Mouse (Mus musculus): ENCODE data around the gene Cdc42ep5. TPM values are rescaled to one million over a fixed set of nuclear protein-coding genes. Genes with fewer than 3 reads are reported as not detected.
A peak's percentile ranks its signal among the peaks of the same experiment; 100 is the strongest.

Gene Cdc42ep5
- polyA plus RNA-seq, 1 experiment from 2014 or later: 32.1 TPM

DNA sequence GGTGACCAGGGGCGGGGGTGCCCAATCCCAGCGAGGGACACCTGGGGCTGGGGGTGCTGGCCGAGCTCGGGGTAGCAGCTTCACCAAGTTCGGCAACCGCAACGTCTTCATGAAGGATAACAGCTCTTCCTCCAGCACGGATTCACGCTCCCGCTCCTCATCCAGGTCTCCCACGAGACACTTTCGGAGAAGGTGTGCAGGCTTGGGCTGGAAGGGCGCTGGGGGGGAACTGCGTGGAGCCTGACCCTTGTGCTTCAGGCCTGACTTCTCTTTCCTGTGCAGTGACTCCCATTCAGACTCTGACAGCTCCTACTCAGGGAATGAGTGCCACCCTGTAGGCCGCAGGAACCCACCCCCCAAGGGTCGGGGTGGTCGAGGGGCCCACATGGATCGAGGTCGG lies 21.2 kb downstream of the Cdc42ep5 start:
- H3K36me3 ChIP-seq (ENCODE audit: control insufficient read depth, insufficient read depth, low read length): peaks cover 70% of the 10 kb centered on the region
- WGBS (ENCODE audit: insufficient replicate concordance): 95% methylated on average over 19 of the region's 19 CpGs
- ATAC-seq (replicated peaks; ENCODE audit: insufficient number of reproducible peaks, low FRiP score, low TSS enrichment): no peak
- no peaks in the 10 kb centered on the region for H3K9me3 ChIP-seq (replicated peaks; ENCODE audit: control insufficient read depth, low read length)
- H3K9ac ChIP-seq (ENCODE audit: low read depth, low read length): no peak overlapping the region
- no peak overlapping the region for H3K4me2 ChIP-seq
- peaks cover 3% of the 10 kb centered on the region; the same call in 1 of the 2 replicates for H3K4me1 ChIP-seq (ENCODE audit: control insufficient read depth, insufficient read depth, low read length)
- no peak overlapping the region for H3K4me3 ChIP-seq (ENCODE audit: low read depth, low read length)
- H3K27ac ChIP-seq (ENCODE audit: low read depth, low read length): no peak overlapping the region
- H3K27me3 ChIP-seq (ENCODE audit: control insufficient read depth, insufficient read depth, low read length): no peaks in the 10 kb centered on the region

DNA sequence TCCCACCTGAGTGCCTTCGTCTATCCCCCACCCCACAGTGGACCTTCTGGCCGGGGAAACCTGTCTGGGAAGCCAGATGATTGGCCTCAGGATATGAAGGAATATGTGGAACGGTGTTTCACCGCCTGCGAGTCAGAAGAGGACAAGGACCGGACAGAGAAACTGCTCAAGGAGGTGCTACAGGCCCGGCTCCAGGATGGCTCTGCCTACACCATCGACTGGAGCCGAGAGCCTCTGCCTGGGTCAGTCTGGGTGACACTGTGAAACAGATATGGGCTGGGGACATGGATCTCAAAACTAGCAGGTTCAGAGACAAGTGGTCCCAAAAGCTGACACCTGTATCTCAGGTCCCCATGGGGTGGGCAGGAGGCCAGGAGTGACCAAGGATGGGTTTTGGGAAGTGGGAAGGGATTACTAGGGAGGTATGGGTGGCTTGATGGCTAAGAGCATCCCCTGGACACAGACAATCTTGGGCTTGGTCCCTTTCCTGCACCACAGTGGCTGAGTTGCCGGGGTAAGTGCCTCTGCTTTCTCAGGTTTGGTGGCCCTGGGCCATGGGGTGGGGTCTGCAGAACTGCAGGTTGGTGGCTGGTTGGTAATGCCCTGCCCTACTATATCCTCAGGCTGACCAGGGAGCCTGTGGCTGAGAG lies 21.7 kb downstream of the Cdc42ep5 start:
- Histone ChIP-seq H3K27me3 (ENCODE audit: control insufficient read depth, insufficient read depth, low read length) (no peaks in the 10 kb centered on the region), H3K4me1 (ENCODE audit: control insufficient read depth, insufficient read depth, low read length) (peaks cover 2% of the 10 kb centered on the region), H3K9me3 (replicated peaks; ENCODE audit: control insufficient read depth, low read length) (no peaks in the 10 kb centered on the region), H3K9ac (ENCODE audit: low read depth, low read length) (no peak overlapping the region), H3K36me3 (ENCODE audit: control insufficient read depth, insufficient read depth, low read length) (peaks cover 70% of the 10 kb centered on the region), H3K4me3 (ENCODE audit: low read depth, low read length) (no peak overlapping the region), H3K27ac (ENCODE audit: low read depth, low read length) (no peak overlapping the region), H3K4me2 (no peak overlapping the region)
- no peak for ATAC-seq (replicated peaks; ENCODE audit: insufficient number of reproducible peaks, low FRiP score, low TSS enrichment)
- 92% methylated on average over 10 of the region's 10 CpGs for WGBS (ENCODE audit: insufficient replicate concordance)

DNA sequence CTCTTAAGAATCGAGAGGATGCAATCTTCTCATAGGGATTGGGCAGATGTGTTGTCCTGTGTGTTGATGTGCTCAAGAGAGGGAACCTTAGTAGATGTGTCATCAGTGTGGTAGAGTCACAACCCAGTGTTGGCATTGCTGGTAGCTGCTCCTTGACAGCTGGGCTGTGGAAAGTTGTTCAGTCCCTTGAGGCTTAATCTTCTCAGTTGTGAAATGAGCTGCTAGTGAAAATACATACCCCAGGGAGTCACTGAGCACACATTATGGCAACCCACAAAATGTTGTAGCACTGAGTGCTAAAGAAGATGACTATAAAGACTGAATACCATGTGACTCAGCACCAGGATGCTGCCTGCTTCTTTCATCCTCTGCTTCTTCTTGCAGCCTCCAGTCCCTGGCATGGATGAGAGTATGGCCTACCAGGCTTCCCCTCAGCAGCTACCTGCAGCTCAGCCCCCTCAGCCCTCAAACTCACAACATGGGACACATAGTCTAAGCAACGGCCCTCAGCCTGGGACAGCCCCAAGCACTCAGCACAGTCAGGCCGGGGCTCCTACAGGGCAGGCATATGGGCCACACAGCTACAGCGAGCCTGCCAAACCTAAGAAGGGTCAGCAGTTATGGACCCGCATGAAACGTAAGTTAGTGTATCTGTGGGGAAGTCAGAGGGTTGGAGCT lies 22.9 kb downstream of the Cdc42ep5 start:
- Histone ChIP-seq H3K9me3 (replicated peaks; ENCODE audit: control insufficient read depth, low read length) (no peaks in the 10 kb centered on the region), H3K9ac (ENCODE audit: low read depth, low read length) (no peak overlapping the region), H3K4me1 (ENCODE audit: control insufficient read depth, insufficient read depth, low read length) (peaks cover 6% of the 10 kb centered on the region), H3K4me2 (no peak overlapping the region), H3K27me3 (ENCODE audit: control insufficient read depth, insufficient read depth, low read length) (no peaks in the 10 kb centered on the region), H3K27ac (ENCODE audit: low read depth, low read length) (no peak overlapping the region), H3K4me3 (ENCODE audit: low read depth, low read length) (no peak overlapping the region), H3K36me3 (ENCODE audit: control insufficient read depth, insufficient read depth, low read length) (peaks cover 65% of the 10 kb centered on the region)
- WGBS (ENCODE audit: insufficient replicate concordance): 93% methylated on average over 6 of the region's 6 CpGs
- ATAC-seq (replicated peaks; ENCODE audit: insufficient number of reproducible peaks, low FRiP score, low TSS enrichment): no peak

DNA sequence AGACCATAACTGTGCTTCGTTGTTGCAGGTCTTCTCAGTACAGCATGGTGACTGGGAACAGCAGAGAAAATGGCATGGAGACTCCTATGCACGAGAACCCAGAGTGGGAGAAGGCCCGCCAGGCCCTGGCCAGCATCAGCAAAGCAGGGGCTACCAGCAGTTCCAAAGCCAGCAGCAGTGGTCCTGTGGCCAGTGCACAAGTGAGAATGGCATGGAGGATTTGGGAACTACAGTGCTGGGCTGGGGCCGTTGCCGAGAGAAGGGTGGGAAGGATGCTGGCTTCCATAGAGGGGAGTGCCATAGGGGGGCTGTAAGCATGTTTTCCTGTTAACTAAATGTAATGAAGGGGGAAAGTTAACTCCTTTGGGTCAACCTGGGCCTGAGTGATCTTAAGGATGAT lies 25.3 kb downstream of the Cdc42ep5 start:
- H3K27me3 ChIP-seq (ENCODE audit: control insufficient read depth, insufficient read depth, low read length): no peaks in the 10 kb centered on the region
- H3K36me3 ChIP-seq (ENCODE audit: control insufficient read depth, insufficient read depth, low read length): peaks cover 41% of the 10 kb centered on the region
- 90% methylated on average over 5 of the region's 5 CpGs for WGBS (ENCODE audit: insufficient replicate concordance)
- no peaks in the 10 kb centered on the region for H3K9me3 ChIP-seq (replicated peaks; ENCODE audit: control insufficient read depth, low read length)
- no peak overlapping the region for H3K4me2 ChIP-seq
- no peak overlapping the region for H3K27ac ChIP-seq (ENCODE audit: low read depth, low read length)
- no peak overlapping the region for H3K9ac ChIP-seq (ENCODE audit: low read depth, low read length)
- no peak overlapping the region for H3K4me3 ChIP-seq (ENCODE audit: low read depth, low read length)
- peaks cover 6% of the 10 kb centered on the region for H3K4me1 ChIP-seq (ENCODE audit: control insufficient read depth, insufficient read depth, low read length)
- no peak for ATAC-seq (replicated peaks; ENCODE audit: insufficient number of reproducible peaks, low FRiP score, low TSS enrichment)

- Histone ChIP-seq H3K9ac (ENCODE audit: low read depth, low read length) (no peak overlapping the region), H3K4me3 (ENCODE audit: low read depth, low read length) (no peak overlapping the region), H3K36me3 (ENCODE audit: control insufficient read depth, insufficient read depth, low read length) (peaks cover 37% of the 10 kb centered on the region), H3K27ac (ENCODE audit: low read depth, low read length) (no peak overlapping the region), H3K4me1 (ENCODE audit: control insufficient read depth, insufficient read depth, low read length) (peaks cover 6% of the 10 kb centered on the region), H3K4me2 (no peak overlapping the region), H3K9me3 (replicated peaks; ENCODE audit: control insufficient read depth, low read length) (no peaks in the 10 kb centered on the region), H3K27me3 (ENCODE audit: control insufficient read depth, insufficient read depth, low read length) (no peaks in the 10 kb centered on the region)
- ATAC-seq (replicated peaks; ENCODE audit: insufficient number of reproducible peaks, low FRiP score, low TSS enrichment): no peak
- WGBS (ENCODE audit: insufficient replicate concordance): 93% methylated on average over 7 of the region's 7 CpGs
Observed at GRCm38 (mm10) chr7:4138671-4139070, 26.0 kb downstream of the Cdc42ep5 start.

DNA sequence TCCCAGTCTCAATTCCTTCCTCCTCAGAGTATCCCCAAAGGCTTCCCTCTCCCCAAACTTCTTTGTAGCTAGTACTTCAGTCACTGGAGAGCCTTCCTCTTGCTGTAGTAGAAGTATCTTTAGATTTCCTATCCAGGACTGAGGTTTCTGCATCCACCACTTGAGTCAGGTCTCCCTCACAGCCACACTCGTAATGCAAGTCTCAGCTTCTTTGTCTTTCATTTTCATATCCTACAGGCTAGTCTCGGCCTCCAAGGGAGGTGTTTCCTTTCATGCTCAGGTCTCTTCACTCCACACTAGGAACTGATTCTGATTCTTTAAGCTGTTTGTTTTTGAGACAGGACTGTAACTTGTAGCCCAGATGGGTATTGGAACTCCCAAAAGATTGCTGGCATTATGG lies 26.5 kb downstream of the Cdc42ep5 start:
- Histone ChIP-seq H3K4me3 (ENCODE audit: low read depth, low read length) (peak overlapping the region; percentile 88), H3K27ac (ENCODE audit: low read depth, low read length) (no peak overlapping the region), H3K27me3 (ENCODE audit: control insufficient read depth, insufficient read depth, low read length) (no peaks in the 10 kb centered on the region), H3K4me2 (peak overlapping the region; percentile 93), H3K9ac (ENCODE audit: low read depth, low read length) (peak overlapping the region; percentile 82; the same call in 1 of the 2 replicates), H3K9me3 (replicated peaks; ENCODE audit: control insufficient read depth, low read length) (no peaks in the 10 kb centered on the region), H3K36me3 (ENCODE audit: control insufficient read depth, insufficient read depth, low read length) (peaks cover 35% of the 10 kb centered on the region), H3K4me1 (ENCODE audit: control insufficient read depth, insufficient read depth, low read length) (peaks cover 6% of the 10 kb centered on the region)
- ATAC-seq (replicated peaks; ENCODE audit: insufficient number of reproducible peaks, low FRiP score, low TSS enrichment): no peak
- 86% methylated on average over 2 of the region's 2 CpGs for WGBS (ENCODE audit: insufficient replicate concordance)

DNA sequence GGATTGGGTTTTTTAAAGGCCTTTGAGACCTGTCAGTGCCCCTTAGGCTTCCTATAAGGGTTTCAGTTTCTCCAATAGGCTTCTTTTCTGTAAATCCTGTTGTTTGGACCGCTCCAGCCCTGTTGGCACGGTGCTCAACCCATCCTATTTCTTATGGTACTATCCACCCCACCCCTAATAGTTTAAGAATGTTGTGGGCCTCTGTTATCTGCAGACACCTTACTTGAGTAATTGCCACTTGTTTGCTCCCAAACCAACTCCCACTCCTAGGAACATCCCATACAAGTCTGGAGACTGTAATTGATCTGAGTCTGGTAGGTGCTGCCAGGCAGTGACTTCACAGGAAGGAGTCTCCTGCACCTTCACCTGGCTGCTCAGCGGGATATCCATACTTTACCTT lies 26.9 kb downstream of the Cdc42ep5 start:
- Histone ChIP-seq H3K4me1 (ENCODE audit: control insufficient read depth, insufficient read depth, low read length) (peaks cover 6% of the 10 kb centered on the region), H3K4me2 (peak overlapping the region; percentile 93), H3K9me3 (replicated peaks; ENCODE audit: control insufficient read depth, low read length) (no peaks in the 10 kb centered on the region), H3K4me3 (ENCODE audit: low read depth, low read length) (peak overlapping the region; percentile 88), H3K27me3 (ENCODE audit: control insufficient read depth, insufficient read depth, low read length) (no peaks in the 10 kb centered on the region), H3K36me3 (ENCODE audit: control insufficient read depth, insufficient read depth, low read length) (peaks cover 30% of the 10 kb centered on the region), H3K9ac (ENCODE audit: low read depth, low read length) (peak overlapping the region; percentile 82), H3K27ac (ENCODE audit: low read depth, low read length) (no peak overlapping the region)
- ATAC-seq (replicated peaks; ENCODE audit: insufficient number of reproducible peaks, low FRiP score, low TSS enrichment): no peak
- WGBS (ENCODE audit: insufficient replicate concordance): 50% methylated on average over 3 of the region's 3 CpGs

- Histone ChIP-seq H3K9me3 (replicated peaks; ENCODE audit: control insufficient read depth, low read length) (no peaks in the 10 kb centered on the region), H3K9ac (ENCODE audit: low read depth, low read length) (peak within 1 kb of the TSS; percentile 82), H3K36me3 (ENCODE audit: control insufficient read depth, insufficient read depth, low read length) (peaks cover 22% of the 10 kb centered on the region), H3K4me2 (peak within 1 kb of the TSS; percentile 93), H3K4me3 (ENCODE audit: low read depth, low read length) (peak within 1 kb of the TSS; percentile 88), H3K27me3 (ENCODE audit: control insufficient read depth, insufficient read depth, low read length) (no peaks in the 10 kb centered on the region), H3K27ac (ENCODE audit: low read depth, low read length) (peak within 1 kb of the TSS; percentile 87), H3K4me1 (ENCODE audit: control insufficient read depth, insufficient read depth, low read length) (peaks cover 6% of the 10 kb centered on the region)
- WGBS (ENCODE audit: insufficient replicate concordance): under 1% methylated on average over 75 of the region's 78 CpGs
- peak; percentile 99 for ATAC-seq (replicated peaks; ENCODE audit: insufficient number of reproducible peaks, low FRiP score, low TSS enrichment)
Observed at GRCm38 (mm10) chr7:4136771-4137531, 27.7 kb downstream of the Cdc42ep5 start, which contains the start of gene Leng8. Gene Leng8 (plus strand): TSS chr7:4137039.
